8 mouse cellular contexts compared by ENCODE assay signal in the genomic region with DNA sequence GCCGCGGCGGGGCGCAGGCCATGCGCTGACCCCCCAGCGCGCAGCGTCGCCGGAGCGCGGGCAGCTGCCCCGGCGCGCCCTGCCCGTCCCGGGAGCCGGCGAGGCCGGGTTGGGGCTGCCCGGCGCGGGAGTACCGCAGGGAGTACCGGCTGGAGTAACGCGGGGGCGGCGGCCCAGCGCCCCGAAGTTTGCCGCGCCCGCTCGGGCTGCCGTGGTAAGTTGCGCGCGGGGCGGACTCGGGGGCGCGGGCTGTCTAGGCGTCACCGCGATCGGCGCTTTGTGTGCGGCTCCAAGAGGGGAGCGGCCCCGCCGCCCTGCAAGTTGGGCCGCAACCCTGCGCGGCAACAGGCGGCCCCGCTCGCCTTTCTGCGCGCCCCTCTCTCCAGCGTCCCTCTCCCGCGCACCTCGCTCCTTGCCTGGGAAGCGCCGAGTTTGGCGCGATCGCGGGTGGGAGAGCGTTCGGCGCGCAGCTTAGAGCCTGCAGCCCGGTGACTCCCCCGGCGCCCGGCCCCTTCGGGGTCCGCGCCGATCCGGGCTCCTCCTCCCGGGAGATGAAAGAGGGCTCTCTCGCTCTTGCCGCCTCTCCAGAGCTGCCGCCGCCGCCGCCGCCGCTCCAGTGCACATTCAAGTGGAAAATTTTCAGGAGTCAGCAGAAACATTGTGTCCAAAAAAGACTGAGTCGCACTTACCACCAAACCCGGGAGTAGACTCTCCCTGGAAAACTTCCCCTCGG. TPM values are rescaled to one million over a fixed set of nuclear protein-coding genes. Genes with fewer than 3 reads are reported as not detected.
A peak's percentile ranks its signal among the peaks of the same experiment; 100 is the strongest.
DNase-seq lines count a peak whose midpoint lies in the region; ATAC-seq and TF ChIP-seq lines count a peak whose summit lies in the region.

No protein-coding gene starts in this region.

- peak overlapping the region; percentile 85 for H3K27ac ChIP-seq in forebrain, embryonic 13.5 days
- H3K27ac ChIP-seq in heart, embryonic 14.5 days (replicated peaks in 1 of 2; ENCODE audit: control insufficient read depth in 1 of 2, insufficient read depth in 1 of 2, low read depth in 2 of 2, low read length in 2 of 2) = peak overlapping the region; percentile 96 to 100
- H3K27ac ChIP-seq in kidney, postnatal 0 days = peak overlapping the region; percentile 98
- peak overlapping the region; percentile 39 for H3K27ac ChIP-seq in liver, embryonic 13.5 days
- peak overlapping the region; percentile 84 for H3K27ac ChIP-seq in neural tube, embryonic 14.5 days (ENCODE audit: low read depth, low read length)

- no peaks in the 10 kb centered on the region for H3K9me3 ChIP-seq in forebrain, embryonic 13.5 days (replicated peaks)
- peaks cover 3% of the 10 kb centered on the region; the same call in 1 of the 2 replicates for H3K9me3 ChIP-seq in heart, embryonic 14.5 days (ENCODE audit: control insufficient read depth, low read length)
- H3K9me3 ChIP-seq in kidney, postnatal 0 days (replicated peaks; ENCODE audit: low read length) = no peaks in the 10 kb centered on the region
- H3K9me3 ChIP-seq in liver, embryonic 13.5 days (replicated peaks) = no peaks in the 10 kb centered on the region
- H3K9me3 ChIP-seq in neural tube, embryonic 14.5 days (ENCODE audit: control insufficient read depth, low read length) = no peaks in the 10 kb centered on the region

- peak; percentile 73 for DNase-seq in MN1 (ENCODE audit: low spot score)
- DNase-seq in brain, embryonic 14.5 days (ENCODE audit: low read depth) = peak; percentile 88
- peak; percentile 92 for DNase-seq in kidney, postnatal 0 days (ENCODE audit: low spot score)
- no peak for DNase-seq in liver, embryonic 13.5 days

- no peak for TF ChIP-seq CTCF in brain, embryonic 14.5 days (IDR thresholded peaks at IDR 0.05; ENCODE audit: borderline replicate concordance, extremely low read depth, insufficient read depth, insufficient read length)
- 0 out of 2 replicates have a peak, but pooled peaks have one; percentile 4 for TF ChIP-seq CTCF in kidney, postnatal 0 days (IDR thresholded peaks at IDR 0.05; ENCODE audit: low read depth)

- peak; percentile 75 for ATAC-seq in forebrain, embryonic 13.5 days
- ATAC-seq in heart, embryonic 14.5 days (ENCODE audit: insufficient number of reproducible peaks, insufficient read depth, low FRiP score, low read depth) = peak; percentile 57
- ATAC-seq in kidney, postnatal 0 days (replicated peaks; ENCODE audit: low FRiP score, low read depth) = peak; percentile 50
- ATAC-seq in liver, embryonic 13.5 days (ENCODE audit: low read depth) = peak; percentile 60
- peak; percentile 68 for ATAC-seq in neural tube, embryonic 14.5 days (ENCODE audit: low read depth)
- ATAC-seq in megakaryocyte progenitor cell, adult 5-6 weeks (replicated peaks; ENCODE audit: poor library complexity) = no peak

- WGBS in forebrain, embryonic 13.5 days = under 1% methylated on average over 62 of the region's 95 CpGs
- under 1% methylated on average over 83 of the region's 95 CpGs for WGBS in heart, embryonic 14.5 days
- WGBS in kidney, postnatal 0 days = under 1% methylated on average over 80 of the region's 95 CpGs
- under 1% methylated on average over 64 of the region's 95 CpGs for WGBS in liver, embryonic 13.5 days (ENCODE audit: insufficient replicate concordance)
- WGBS in neural tube, embryonic 14.5 days = under 1% methylated on average over 55 of the region's 95 CpGs

- peak overlapping the region; percentile 85 for H3K4me3 ChIP-seq in forebrain, embryonic 13.5 days
- H3K4me3 ChIP-seq in heart, embryonic 14.5 days (ENCODE audit: control insufficient read depth in 1 of 2, insufficient read depth in 1 of 2, low read depth in 1 of 2, low read length in 2 of 2) = peak overlapping the region; percentile 86 to 96
- peak overlapping the region; percentile 76 for H3K4me3 ChIP-seq in kidney, postnatal 0 days (replicated peaks; ENCODE audit: low read depth, low read length)
- peak overlapping the region; percentile 62 for H3K4me3 ChIP-seq in liver, embryonic 13.5 days (replicated peaks)
- peak overlapping the region; percentile 86 for H3K4me3 ChIP-seq in neural tube, embryonic 14.5 days (ENCODE audit: low read depth, low read length)

- peaks cover 47% of the 10 kb centered on the region for H3K4me1 ChIP-seq in forebrain, embryonic 13.5 days
- H3K4me1 ChIP-seq in heart, embryonic 14.5 days (ENCODE audit: control insufficient read depth in 2 of 2, insufficient read depth in 2 of 2, low read length in 2 of 2) = peaks cover 9 to 35% of the 10 kb centered on the region in 2 experiments
- H3K4me1 ChIP-seq in kidney, postnatal 0 days (replicated peaks; ENCODE audit: insufficient read depth, low read length) = peaks cover 9% of the 10 kb centered on the region
- 0 out of 2 replicates have a peak, but pooled peaks cover 1% of the 10 kb centered on the region for H3K4me1 ChIP-seq in liver, embryonic 13.5 days (replicated peaks)
- H3K4me1 ChIP-seq in neural tube, embryonic 14.5 days (ENCODE audit: control insufficient read depth, insufficient read depth, low read length) = peaks cover 20% of the 10 kb centered on the region; the same call in 1 of the 2 replicates

- H3K36me3 ChIP-seq in forebrain, embryonic 13.5 days (ENCODE audit: poor library complexity, severe bottlenecking) = no peaks in the 10 kb centered on the region
- H3K36me3 ChIP-seq in heart, embryonic 14.5 days (ENCODE audit: control insufficient read depth, insufficient read depth, low read length) = no peaks in the 10 kb centered on the region
- H3K36me3 ChIP-seq in kidney, postnatal 0 days (ENCODE audit: insufficient read depth, low read length) = no peaks in the 10 kb centered on the region
- no peaks in the 10 kb centered on the region for H3K36me3 ChIP-seq in liver, embryonic 13.5 days
- H3K36me3 ChIP-seq in neural tube, embryonic 14.5 days (ENCODE audit: control insufficient read depth, insufficient read depth, low read length) = no peaks in the 10 kb centered on the region

- TF ChIP-seq POLR2A in brain, embryonic 14.5 days (IDR thresholded peaks at IDR 0.05; ENCODE audit: borderline replicate concordance, extremely low read depth, insufficient read depth, insufficient read length, poor library complexity, severe bottlenecking) = peak; percentile 58

- no peaks in the 10 kb centered on the region for H3K27me3 ChIP-seq in forebrain, embryonic 13.5 days
- H3K27me3 ChIP-seq in heart, embryonic 14.5 days (ENCODE audit: control insufficient read depth, insufficient read depth, low read length) = no peaks in the 10 kb centered on the region
- H3K27me3 ChIP-seq in kidney, postnatal 0 days (ENCODE audit: insufficient read depth, low read length) = no peaks in the 10 kb centered on the region
- peaks cover 85% of the 10 kb centered on the region for H3K27me3 ChIP-seq in liver, embryonic 13.5 days
- no peaks in the 10 kb centered on the region for H3K27me3 ChIP-seq in neural tube, embryonic 14.5 days (ENCODE audit: control insufficient read depth, insufficient read depth, low read length)

- H3K9ac ChIP-seq in forebrain, embryonic 13.5 days = peak overlapping the region; percentile 91
- H3K9ac ChIP-seq in heart, embryonic 14.5 days (ENCODE audit: low read length) = peak overlapping the region; percentile 99
- peak overlapping the region; percentile 95 for H3K9ac ChIP-seq in kidney, postnatal 0 days (ENCODE audit: low read depth, low read length)
- peak overlapping the region; percentile 67 for H3K9ac ChIP-seq in liver, embryonic 13.5 days
- H3K9ac ChIP-seq in neural tube, embryonic 14.5 days (replicated peaks; ENCODE audit: low read depth, low read length) = peak overlapping the region; percentile 83

- H3K4me2 ChIP-seq in forebrain, embryonic 13.5 days = peak overlapping the region; percentile 80
- peak overlapping the region; percentile 79 for H3K4me2 ChIP-seq in heart, embryonic 14.5 days (ENCODE audit: low read length)
- peak overlapping the region; percentile 94 for H3K4me2 ChIP-seq in kidney, postnatal 0 days (ENCODE audit: low read length)
- peak overlapping the region; percentile 64 for H3K4me2 ChIP-seq in liver, embryonic 13.5 days
- peak overlapping the region; percentile 87 for H3K4me2 ChIP-seq in neural tube, embryonic 14.5 days (ENCODE audit: low read depth, low read length)

RNA-seq across cellular contexts. Expression of gene Tead1, which starts 0.6 kb away (rescaled TPM):
- 21.2 and 27.2 TPM in 2 replicates for polyA plus RNA-seq in brain, embryonic 14.5 days (2012; rRNA removed)
- polyA plus RNA-seq in forebrain, embryonic 13.5 days (2015; fragmentation: Nextera tagmentation; extraction: Ambion mirVana) = 22.0 and 24.0 TPM in 2 replicates
- 34.0 and 40.7 TPM in 2 replicates for polyA plus RNA-seq in heart, embryonic 14.5 days (2014; fragmentation: Nextera tagmentation; extraction: Ambion mirVana)
- 14.9 and 17.1 TPM in 2 replicates for polyA plus RNA-seq in kidney, postnatal 0 days (2015; fragmentation: Nextera tagmentation; extraction: Ambion mirVana)
- polyA plus RNA-seq in liver, embryonic 13.5 days (2015; fragmentation: Nextera tagmentation; extraction: Ambion mirVana) = 0.98 and 1.7 TPM in 2 replicates
- polyA plus RNA-seq in neural tube, embryonic 14.5 days (2014; fragmentation: Nextera tagmentation; extraction: Ambion mirVana) = 13.2 and 13.9 TPM in 2 replicates
- not detected in 2 replicates for total RNA-seq in megakaryocyte progenitor cell, adult 5-6 weeks (2015)
- total RNA-seq in megakaryocyte progenitor cell, adult 5-6 weeks (2017) = not detected in 2 replicates

Comparison
In these comparisons a context has a peak if more than half of its experiments do, and no peak if none do; other contexts are left out.
1. H3K27ac ChIP-seq: peak in every context shown above with its lines; median percentile 98 in heart, embryonic 14.5 days; 98 in kidney, postnatal 0 days; 85 in forebrain, embryonic 13.5 days; 84 in neural tube, embryonic 14.5 days; 39 in liver, embryonic 13.5 days.